Mouse (Mus musculus) cerebellum, adult 2 months (tissue): ENCODE measurements around the gene Neu1.

ENCODE experiments used
- CTCF ChIP-seq: fragments of 200-500 bp; IDR thresholded peaks from 2 replicates; pipeline ENCODE4 v1.5.1; 2011; ENCODE audit warnings: low read depth, mild to moderate bottlenecking, control low read depth, low read length, moderate library complexity, borderline replicate concordance; ENCODE audit not compliant: insufficient read depth
- POLR2A ChIP-seq: fragments of 200-500 bp; IDR thresholded peaks from 2 replicates; pipeline ENCODE4 v1.6.1; 2011; ENCODE audit warnings: low read length, control low read depth, borderline replicate concordance; ENCODE audit not compliant: insufficient read depth

DNA sequence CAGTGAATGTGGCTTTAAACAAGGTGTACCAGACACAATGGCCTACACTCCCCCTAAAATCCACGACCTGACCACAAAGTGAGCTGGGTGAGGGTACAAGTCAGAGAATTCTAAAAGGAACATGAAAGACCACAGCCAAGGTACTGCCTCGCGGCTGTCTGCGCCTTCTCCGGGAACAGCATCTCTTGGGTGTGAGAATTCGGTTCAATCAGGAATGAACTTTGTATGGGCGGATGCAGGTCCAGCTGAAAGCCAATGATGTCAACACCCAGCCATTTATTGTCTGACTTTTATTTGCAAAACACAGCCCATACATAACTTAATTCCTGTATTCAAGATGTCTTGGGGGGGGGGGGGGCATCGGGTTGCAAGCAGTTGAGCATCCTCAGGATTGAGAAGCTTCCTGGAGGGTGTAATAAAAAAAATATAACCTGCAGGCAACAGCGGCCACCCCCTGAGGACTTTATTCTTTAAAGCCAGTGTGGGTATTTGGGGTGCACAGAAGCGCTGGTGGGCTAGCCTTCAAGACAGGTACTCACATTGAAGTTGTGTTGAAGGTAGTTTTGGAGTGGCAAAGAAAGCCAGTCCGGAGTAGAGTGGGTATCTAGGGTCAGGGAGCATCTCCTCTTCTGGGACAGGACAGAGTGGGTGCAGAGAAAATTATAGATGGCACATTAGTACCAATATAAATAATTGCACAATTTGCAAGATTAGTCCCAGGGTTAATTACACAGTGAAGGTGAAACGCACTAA, 37.8 kb upstream of the Neu1 start:
- TF ChIP-seq POLR2A (no peak), CTCF (no peak)
